Mouse (Mus musculus) liver, adult 2 months (tissue): ENCODE results near the gene Helt. TPM values are rescaled to one million over a fixed set of nuclear protein-coding genes. Genes with fewer than 3 reads are reported as not detected.
"Not testable (repeated sequence)": the region's sequence is repeated elsewhere in the genome, so short reads cannot be mapped to it uniquely, and the experiment has no call there.

ENCODE experiments used
- DNase-seq: peaks from one replicate; pipeline ENCODE4 v3.0.0-alpha.2; 2011; ENCODE audit warnings: low read depth, low spot score; ENCODE audit errors: extremely low read depth
- H3K27ac ChIP-seq: fragments of 200-500 bp; replicated peaks from 2 replicates; pipeline ENCODE4 v1.5.1; 2012; ENCODE audit warnings: low read depth, mild to moderate bottlenecking, control low read depth, inconsistent platforms, low read length; ENCODE audit not compliant: insufficient read depth
- H3K27me3 ChIP-seq: fragments of 200-500 bp; 2 replicates; pipeline ENCODE4 v1.6.1; 2012; ENCODE audit warnings: mild to moderate bottlenecking, moderate library complexity, low read length, inconsistent platforms; ENCODE audit not compliant: control insufficient read depth, insufficient read depth
- H3K36me3 ChIP-seq: fragments of 200-500 bp; 2 replicates; pipeline ENCODE4 v1.6.1; 2012; ENCODE audit warnings: low read length, inconsistent platforms; ENCODE audit not compliant: control insufficient read depth, insufficient read depth
- H3K4me1 ChIP-seq: fragments of 200-500 bp; 2 replicates; pipeline ENCODE4 v1.6.1; 2011; ENCODE audit warnings: low read length; ENCODE audit not compliant: control insufficient read depth, insufficient read depth
- H3K4me3 ChIP-seq: fragments of 200-500 bp; 2 replicates; pipeline ENCODE4 v1.5.1; 2011; ENCODE audit warnings: low read depth, mild to moderate bottlenecking, control low read depth, low read length, moderate library complexity; ENCODE audit not compliant: insufficient read depth
- H3K79me2 ChIP-seq: fragments of 200-500 bp; 2 replicates; pipeline ENCODE4 v1.6.1; 2012; ENCODE audit warnings: inconsistent platforms, mild to moderate bottlenecking, low read length, moderate library complexity; ENCODE audit not compliant: control insufficient read depth, insufficient read depth
- H3K9ac ChIP-seq: fragments of 200-500 bp; 2 replicates; pipeline ENCODE4 v1.6.1; 2012; ENCODE audit warnings: low read depth, mild to moderate bottlenecking, control low read depth, inconsistent platforms, low read length
- CTCF ChIP-seq: fragments of 200-500 bp; IDR thresholded peaks from 2 replicates; pipeline ENCODE4 v1.5.1; 2011; ENCODE audit warnings: low read depth, low read length, control low read depth
- POLR2A ChIP-seq: fragments of 200-500 bp; IDR thresholded peaks from 2 replicates; pipeline ENCODE4 v1.6.1; 2011; ENCODE audit warnings: low read length, control low read depth; ENCODE audit not compliant: insufficient read depth; ENCODE audit errors: extremely low read depth
- whole genome bisulfite sequencing: fragments of 180-500 bp; shearing (Covaris S2); methylation state at CpG from one replicate; pipeline ENCODE4 v1.1.7; 2018; 5-methylcytosine and 5-hydroxymethylcytosine counted together
- polyA plus RNA-seq: library from polyadenylated mRNA; depleted of rRNA; stranded (reverse); fragments of >200 nt; gene quantifications from 2 replicates; pipeline ENCODE4 v1.2.3, GENCODE M21; 2012
- total RNA-seq: library from RNA; depleted of rRNA; stranded (reverse); fragments of >200 nt; gene quantifications from 2 replicates; pipeline ENCODE4 v1.2.3, GENCODE M21; 2014

Gene Helt
- total and polyA plus RNA-seq, 2 experiments = not detected

DNA sequence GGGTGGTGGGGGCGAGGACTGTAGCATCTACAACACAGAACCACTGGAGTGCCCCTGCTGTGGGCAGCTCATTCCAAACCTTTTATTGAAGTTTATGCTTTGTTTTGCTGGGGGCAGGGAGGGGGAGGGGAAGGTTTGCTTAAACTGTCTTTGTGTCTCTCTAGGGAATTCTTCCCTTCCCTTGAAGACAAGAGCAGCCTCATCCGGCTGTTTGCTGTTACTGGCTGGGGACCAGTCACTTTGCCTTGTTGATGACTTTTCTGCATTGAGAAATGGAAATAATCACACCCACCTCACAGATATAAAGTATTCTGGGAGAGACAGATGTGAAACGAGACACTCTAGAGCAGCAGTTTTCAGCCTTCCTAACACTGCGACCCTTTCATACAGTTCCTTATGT is 27.7 kb downstream of the Helt start:
- DNase-seq = no peak
- H3K27ac ChIP-seq = no peak overlapping the region
- no peak overlapping the region for H3K9ac ChIP-seq
- H3K4me3 ChIP-seq = no peak overlapping the region
- no peaks in the 10 kb centered on the region for H3K27me3 ChIP-seq
- WGBS = 77% methylated on average over 4 of the region's 4 CpGs
- H3K36me3 ChIP-seq = no peaks in the 10 kb centered on the region
- TF ChIP-seq CTCF (no peak), POLR2A (no peak)
- no peaks in the 10 kb centered on the region for H3K4me1 ChIP-seq
- H3K79me2 ChIP-seq = no peaks in the 10 kb centered on the region

GRCm38 (mm10) chr8:46264206-46264605 is 30.3 kb downstream of the Helt start:
- not testable (repeated sequence) for DNase-seq, H3K27ac ChIP-seq, H3K79me2 ChIP-seq, H3K4me1 ChIP-seq, H3K27me3 ChIP-seq, H3K9ac ChIP-seq, H3K4me3 ChIP-seq, H3K36me3 ChIP-seq
- WGBS = 88% methylated on average over 4 of the region's 4 CpGs

DNA sequence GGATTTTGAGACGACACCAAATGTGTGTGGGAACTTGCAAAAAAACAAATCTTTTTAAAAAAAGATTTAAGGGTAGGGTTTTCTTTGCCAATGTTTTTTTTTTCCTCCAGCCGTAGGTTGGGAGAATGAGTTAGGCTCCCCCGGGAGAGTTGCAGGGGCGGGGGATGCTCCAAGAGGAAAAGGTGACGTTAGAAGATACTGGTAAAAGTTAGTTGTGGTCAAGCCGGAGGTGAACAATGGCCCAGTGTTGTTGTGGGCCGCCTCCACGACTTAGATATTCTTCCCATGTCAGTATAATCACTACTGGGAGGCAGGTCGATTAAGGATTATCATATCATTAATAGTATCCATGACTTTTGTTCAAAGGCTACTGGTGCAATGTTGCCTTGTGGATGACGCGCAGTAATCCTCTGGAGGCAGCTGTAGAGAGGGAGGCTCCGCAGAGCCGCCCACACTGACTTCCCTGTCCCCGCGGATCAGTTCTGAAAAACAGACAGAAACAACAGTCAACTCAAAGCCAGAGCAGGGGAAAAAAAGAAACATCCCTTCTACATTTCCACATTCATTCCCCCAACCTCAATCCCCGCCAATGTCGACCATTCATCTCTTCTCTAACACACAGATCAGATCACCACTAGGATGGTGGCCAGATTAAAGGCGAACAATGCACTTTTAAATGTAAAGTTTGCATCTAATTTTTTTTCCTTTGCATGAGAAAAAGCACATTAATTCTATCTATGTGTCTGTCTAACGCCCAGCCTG is 36.4 kb downstream of the Helt start:
- H3K4me3 ChIP-seq = no peak overlapping the region
- H3K4me1 ChIP-seq = no peaks in the 10 kb centered on the region
- DNase-seq = no peak
- no peaks in the 10 kb centered on the region for H3K36me3 ChIP-seq
- TF ChIP-seq POLR2A (no peak), CTCF (no peak)
- H3K27ac ChIP-seq = no peak overlapping the region
- H3K9ac ChIP-seq = no peak overlapping the region
- 63% methylated on average over 19 of the region's 19 CpGs for WGBS
- no peaks in the 10 kb centered on the region for H3K79me2 ChIP-seq
- H3K27me3 ChIP-seq = no peaks in the 10 kb centered on the region

DNA sequence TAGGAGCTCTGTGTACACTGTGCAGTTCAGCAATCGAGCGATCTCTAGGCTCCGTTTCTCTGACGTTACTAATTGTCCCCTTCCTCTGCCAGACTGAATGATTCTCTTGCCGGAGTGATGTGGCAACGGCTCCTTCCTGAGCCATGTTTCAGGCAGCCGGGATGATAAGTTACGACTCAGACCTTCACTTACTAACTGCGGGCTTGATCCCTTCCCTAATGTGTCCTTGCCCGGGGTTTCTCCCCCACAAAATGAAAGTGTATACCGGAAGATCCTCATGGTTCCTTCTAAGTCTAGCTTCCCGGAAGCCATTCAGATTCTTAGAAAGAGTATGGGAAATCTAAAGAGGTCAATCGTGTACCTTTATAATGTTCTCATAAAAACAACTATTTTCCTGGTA is 42.0 kb downstream of the Helt start:
- WGBS = 72% methylated on average over 13 of the region's 13 CpGs
- no peak overlapping the region for H3K4me3 ChIP-seq
- H3K9ac ChIP-seq = no peak overlapping the region
- H3K79me2 ChIP-seq = no peaks in the 10 kb centered on the region
- TF ChIP-seq CTCF (no peak), POLR2A (no peak)
- H3K27ac ChIP-seq = no peak overlapping the region
- no peaks in the 10 kb centered on the region for H3K27me3 ChIP-seq
- H3K36me3 ChIP-seq = no peaks in the 10 kb centered on the region
- H3K4me1 ChIP-seq = no peaks in the 10 kb centered on the region
- no peak for DNase-seq

- WGBS = 70% methylated on average over 10 of the region's 10 CpGs
Measured at GRCm38 (mm10) chr8:46251561-46251960, 42.9 kb downstream of the Helt start.

DNA sequence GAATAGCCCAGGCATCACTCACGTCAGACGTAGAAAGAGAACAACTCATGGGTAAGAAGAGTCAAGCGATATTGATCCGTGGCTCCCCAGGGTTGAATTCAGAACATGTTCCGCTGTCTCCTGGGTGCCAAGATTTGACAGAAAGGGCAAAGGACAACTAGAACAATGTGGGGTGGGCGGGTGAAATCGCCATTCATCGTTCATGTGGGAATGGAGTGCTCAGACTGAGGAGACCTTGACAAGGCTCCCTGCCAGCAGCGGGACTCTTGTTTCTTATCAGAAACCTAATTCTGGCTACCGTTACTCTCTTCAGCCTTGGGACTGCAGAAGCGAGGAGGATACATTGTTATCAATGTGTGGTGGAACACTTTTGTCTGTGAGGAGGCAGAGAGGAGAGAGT is 48.1 kb downstream of the Helt start:
- H3K4me1 ChIP-seq = 0 out of 2 replicates have a peak, but pooled peaks cover 1% of the 10 kb centered on the region
- H3K79me2 ChIP-seq = no peaks in the 10 kb centered on the region
- no peak overlapping the region for H3K4me3 ChIP-seq
- no peak overlapping the region for H3K9ac ChIP-seq
- peak; percentile 29 for DNase-seq
- H3K36me3 ChIP-seq = no peaks in the 10 kb centered on the region
- no peaks in the 10 kb centered on the region for H3K27me3 ChIP-seq
- no peak overlapping the region for H3K27ac ChIP-seq
- TF ChIP-seq CTCF (no peak), POLR2A (no peak)
- WGBS = 38% methylated on average over 11 of the region's 11 CpGs

More at GRCm38 (mm10) chr8:46251561-46251960, 42.9 kb downstream of the Helt start:
- Histone ChIP-seq H3K9ac (no peak overlapping the region), H3K4me1 (no peaks in the 10 kb centered on the region), H3K36me3 (no peaks in the 10 kb centered on the region), H3K27me3 (no peaks in the 10 kb centered on the region), H3K4me3 (no peak overlapping the region), H3K79me2 (no peaks in the 10 kb centered on the region), H3K27ac (no peak overlapping the region)
- TF ChIP-seq CTCF = no peak
- no peak for TF ChIP-seq POLR2A
- DNase-seq = no peak
